Mouse (Mus musculus): Measurements from ENCODE around the gene Fchsd2. TPM values are rescaled to one million over a fixed set of nuclear protein-coding genes. Genes with fewer than 3 reads are reported as not detected.

Fchsd2 gene
- total RNA-seq (2021) = 10 to 100 TPM; 62.2 to 66.4 TPM

- DNase-seq (ENCODE audit: extremely low spot score in 1 of 2, low spot score in 2 of 2) = peak in 1 of 2 experiments; percentile 42
Measured at GRCm38 (mm10) chr7:101092618-101093017, at the start of gene Fchsd2. Fchsd2 (plus strand) TSS chr7:101092863.

GRCm38 (mm10) chr7:101043846-101044541 is 48.7 kb upstream of the Fchsd2 start:
- DNase-seq (ENCODE audit: extremely low spot score in 1 of 2, low spot score in 2 of 2) = no peak
- intact Hi-C loops (cut with DNase I) = no loop called here

More at GRCm38 (mm10) chr7:101092618-101093017, at the start of gene Fchsd2:
- intact Hi-C loops (cut with DNase I) = no loop called here

DNA sequence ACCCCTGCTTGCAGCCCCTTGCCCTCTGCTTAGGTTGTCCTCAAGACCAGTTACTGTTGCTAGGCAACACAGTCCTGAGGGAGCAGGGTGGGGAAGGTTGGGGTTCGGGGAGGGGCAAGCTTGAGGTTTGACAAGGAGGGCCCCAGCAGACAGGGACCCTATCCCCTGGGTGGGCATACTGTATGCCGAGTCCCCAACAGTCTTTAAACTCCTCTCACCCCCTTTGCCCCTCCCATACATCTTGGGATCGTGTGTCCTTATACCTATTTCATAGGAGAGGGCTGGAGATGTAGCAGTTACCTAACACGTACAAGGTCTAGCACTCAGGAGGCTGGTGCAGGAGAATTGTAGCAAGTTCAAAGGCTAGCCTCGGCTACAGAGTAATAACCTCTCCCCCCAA is 44.4 kb upstream of the Fchsd2 start:
- intact Hi-C loops (cut with DNase I) = no loop called here
- no peak for DNase-seq (ENCODE audit: extremely low spot score in 1 of 2, low spot score in 2 of 2)

DNA sequence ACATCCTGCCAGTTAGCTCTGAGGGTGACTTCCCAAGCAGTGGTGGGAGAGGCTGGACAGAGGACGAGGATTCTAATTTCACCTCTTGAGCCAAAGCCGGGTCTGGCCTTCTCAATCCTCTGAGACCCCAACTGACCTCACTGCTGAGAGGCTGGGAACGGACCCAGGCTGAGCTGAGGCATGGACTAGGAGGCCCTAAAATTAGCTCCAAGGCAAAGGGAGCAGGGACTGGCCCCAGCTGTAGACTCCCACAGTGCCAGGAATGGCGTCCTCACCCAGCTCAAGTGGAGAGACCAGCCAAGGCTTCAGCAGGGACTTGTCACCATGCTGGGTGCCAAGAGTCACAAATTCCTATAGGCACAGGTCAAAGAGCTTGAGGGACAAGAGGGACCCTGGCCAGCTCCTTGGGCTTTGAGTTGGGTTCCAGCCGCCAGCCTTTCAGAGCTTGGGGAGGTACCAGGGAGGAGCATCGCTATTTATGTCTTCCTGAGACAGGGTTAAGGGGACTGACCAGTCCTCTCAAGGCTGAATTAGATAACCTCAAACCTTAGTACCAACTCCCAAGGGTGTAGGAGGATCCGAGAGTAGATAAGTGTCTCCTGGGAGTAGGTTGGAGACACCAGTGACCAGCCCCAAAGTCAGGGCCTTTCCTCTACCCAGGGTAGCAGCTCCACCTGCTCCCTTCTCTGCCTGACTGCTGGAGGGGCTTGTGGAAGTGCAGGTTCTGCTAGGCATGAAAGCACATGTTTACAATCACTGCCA is 43.2 kb upstream of the Fchsd2 start:
- intact Hi-C loops (cut with DNase I) = no loop called here
- DNase-seq (ENCODE audit: extremely low spot score in 1 of 2, low spot score in 2 of 2) = no peak

- no peak for DNase-seq (ENCODE audit: extremely low spot score in 1 of 2, low spot score in 2 of 2)
- intact Hi-C loops (cut with DNase I) = loop anchor here (1.0 kb wide), 1 partner anchor 63 kb away; no protein-coding TSS in a partner anchor
Measured at GRCm38 (mm10) chr7:101050724-101051550, 41.7 kb upstream of the Fchsd2 start.

DNA sequence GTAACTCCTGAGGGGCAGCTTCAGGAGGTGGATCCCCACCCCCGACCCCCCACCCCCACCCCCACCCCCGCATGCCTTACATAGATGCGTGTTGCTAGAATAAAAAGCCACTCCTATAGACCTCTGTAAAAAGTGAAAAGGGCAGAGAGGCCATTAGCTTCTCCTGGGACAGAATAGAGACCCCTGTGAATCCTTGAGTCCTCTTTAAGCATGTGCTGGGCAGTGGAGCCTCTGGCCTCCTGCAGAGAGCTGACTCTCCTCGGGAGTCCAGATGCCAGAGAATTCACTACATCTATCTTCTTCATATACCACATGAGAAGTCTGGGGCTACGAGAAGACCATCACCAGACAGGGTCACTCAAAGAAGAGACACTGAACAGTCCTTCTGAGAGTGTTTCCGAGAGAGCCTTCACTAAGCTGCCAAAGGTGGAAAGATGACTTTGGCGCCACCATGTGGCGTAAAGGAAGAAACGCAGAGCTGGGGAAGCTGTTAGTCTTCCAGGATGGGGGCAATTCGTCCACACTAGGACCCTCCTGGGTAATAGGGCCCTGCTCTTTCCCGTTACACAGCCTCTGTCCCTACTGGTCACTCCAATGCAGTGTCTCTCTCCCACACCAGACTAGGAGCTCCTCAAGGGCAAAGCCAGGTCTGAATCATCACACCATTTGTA is 41.0 kb upstream of the Fchsd2 start:
- intact Hi-C loops (cut with DNase I) = loop anchor here (1.0 to 2.0 kb wide), 2 partner anchors 63 to 149 kb away; no protein-coding TSS in a partner anchor
- DNase-seq (ENCODE audit: extremely low spot score in 1 of 2, low spot score in 2 of 2) = peak in 1 of 2 experiments; percentile 53

DNA sequence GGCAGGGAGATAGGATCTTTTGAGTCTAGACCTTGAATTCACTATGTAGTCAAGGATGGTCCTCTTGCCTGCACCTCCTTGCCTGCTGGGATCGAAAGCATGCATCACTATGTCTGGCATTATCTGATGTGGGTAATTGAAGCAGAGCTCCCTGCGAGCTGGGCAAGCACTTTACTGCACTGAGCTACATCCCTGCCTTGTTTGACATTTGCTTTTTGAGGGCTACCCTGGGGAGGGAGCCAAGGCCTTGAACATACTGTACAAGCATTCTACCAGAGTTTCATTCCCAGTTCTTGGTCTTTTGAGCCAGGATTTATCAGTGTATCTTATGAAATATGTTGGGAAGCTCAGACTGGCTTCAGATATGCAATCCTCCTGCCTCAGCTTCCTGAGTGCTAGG is 39.5 kb upstream of the Fchsd2 start:
- no peak for DNase-seq (ENCODE audit: extremely low spot score in 1 of 2, low spot score in 2 of 2)

DNA sequence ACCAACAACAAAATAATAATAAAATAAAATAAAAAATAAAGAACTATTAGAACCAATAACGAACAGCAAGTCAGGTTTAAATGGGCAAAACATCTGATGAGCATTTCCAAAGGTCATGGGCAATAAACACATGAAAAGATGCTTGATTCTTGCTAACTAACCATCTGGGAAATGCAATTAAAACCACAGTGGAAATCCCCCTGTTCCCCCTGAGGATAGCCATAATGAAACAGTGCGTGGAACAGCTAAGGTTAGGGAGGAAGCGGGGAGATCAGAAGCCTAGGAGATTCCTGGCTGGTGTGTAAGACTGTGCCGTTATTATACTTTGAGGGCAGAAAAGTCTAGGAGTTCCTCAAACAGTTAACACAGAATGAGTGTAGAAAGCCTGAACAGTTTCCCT is 35.4 kb upstream of the Fchsd2 start:
- DNase-seq (ENCODE audit: extremely low spot score in 1 of 2, low spot score in 2 of 2) = no peak
- intact Hi-C loops (cut with DNase I) = no loop called here

More for the DNA sequence above, 39.5 kb upstream of the Fchsd2 start:
- intact Hi-C loops (cut with DNase I) = loop anchor here (2.0 kb wide), 1 partner anchor 150 kb away; no protein-coding TSS in a partner anchor

DNA sequence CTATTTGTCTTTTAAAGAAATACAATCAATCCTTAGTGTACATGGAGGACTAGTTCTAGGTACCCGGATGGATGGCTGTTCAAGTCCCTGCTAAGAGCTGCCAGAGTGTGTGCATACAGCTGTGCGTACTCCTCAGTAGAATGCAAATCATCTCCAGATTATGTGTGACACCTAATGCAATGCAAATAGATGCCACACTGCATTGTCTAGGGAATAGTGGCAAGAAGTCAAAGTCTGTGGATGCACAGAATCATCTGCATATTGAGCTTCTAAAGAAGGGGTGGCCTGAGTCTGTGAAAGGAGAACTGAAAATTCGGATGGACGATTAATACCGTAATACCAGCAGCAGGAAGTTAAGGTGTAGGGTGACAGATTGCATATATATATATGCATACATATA is 33.5 kb upstream of the Fchsd2 start:
- intact Hi-C loops (cut with DNase I) = no loop called here
- DNase-seq (ENCODE audit: extremely low spot score in 1 of 2, low spot score in 2 of 2) = no peak

- intact Hi-C loops (cut with DNase I) = loop anchor here (2.0 to 5.0 kb wide), 3 partner anchors 172 to 314 kb away; no protein-coding TSS in a partner anchor
- DNase-seq (ENCODE audit: extremely low spot score in 1 of 2, low spot score in 2 of 2) = no peak
Measured at GRCm38 (mm10) chr7:101060476-101060875, 32.2 kb upstream of the Fchsd2 start.

DNA sequence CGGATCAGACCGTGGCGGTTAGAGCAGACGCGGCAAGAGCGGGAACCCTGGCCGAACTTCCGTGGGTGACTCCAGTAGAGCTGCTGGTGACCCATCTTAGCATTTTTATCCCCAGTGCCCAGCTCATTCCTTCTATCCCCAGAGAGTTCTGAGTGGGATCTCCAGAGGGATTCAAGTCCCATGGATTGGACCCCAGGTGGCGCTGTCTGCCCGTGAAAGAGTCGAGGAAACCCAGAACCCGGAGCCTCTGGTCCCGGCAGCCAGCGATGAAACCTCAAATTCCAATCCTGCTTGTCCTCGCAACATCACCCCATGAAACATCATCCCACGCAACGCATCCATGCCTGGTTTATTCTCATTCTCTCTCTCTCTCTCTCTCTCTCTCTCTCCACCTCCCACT is 31.3 kb upstream of the Fchsd2 start:
- DNase-seq (ENCODE audit: extremely low spot score in 1 of 2, low spot score in 2 of 2) = peak; percentile 85 to 90
- intact Hi-C loops (cut with DNase I) = loop anchor here (2.0 to 5.0 kb wide), 3 partner anchors 171 to 313 kb away; no protein-coding TSS in a partner anchor

- DNase-seq (ENCODE audit: extremely low spot score in 1 of 2, low spot score in 2 of 2) = peak; percentile 56 to 67
- intact Hi-C loops (cut with DNase I) = loop anchor here (5.0 kb wide), 2 partner anchors 170 to 225 kb away; no protein-coding TSS in a partner anchor
Measured at GRCm38 (mm10) chr7:101062246-101062645, 30.4 kb upstream of the Fchsd2 start.

DNA sequence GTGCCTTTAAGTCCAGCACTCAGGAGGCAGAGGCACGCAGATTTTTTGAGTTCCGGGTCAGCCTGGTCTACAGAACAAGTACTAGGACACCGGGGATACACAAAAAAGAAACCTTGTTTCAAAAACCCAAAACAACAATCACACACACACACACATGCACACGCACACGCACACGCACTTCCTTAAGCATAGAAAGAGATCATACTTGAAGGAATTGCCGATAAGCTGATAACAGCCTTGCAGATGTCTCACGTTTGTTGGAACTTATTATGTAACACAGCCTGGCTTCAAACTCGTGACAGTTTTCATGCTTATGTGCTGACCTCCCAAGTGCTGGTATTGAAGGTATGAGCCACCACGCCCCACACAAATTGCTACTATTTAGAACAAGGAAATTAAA is 29.1 kb upstream of the Fchsd2 start:
- intact Hi-C loops (cut with DNase I) = loop anchor here (5.0 kb wide), 2 partner anchors 169 to 224 kb away; no protein-coding TSS in a partner anchor
- DNase-seq (ENCODE audit: extremely low spot score in 1 of 2, low spot score in 2 of 2) = no peak

- DNase-seq (ENCODE audit: extremely low spot score in 1 of 2, low spot score in 2 of 2) = no peak
- intact Hi-C loops (cut with DNase I) = loop anchor here (5.0 kb wide), 2 partner anchors 167 to 222 kb away; no protein-coding TSS in a partner anchor
Measured at GRCm38 (mm10) chr7:101064697-101065688, 27.7 kb upstream of the Fchsd2 start.

DNA sequence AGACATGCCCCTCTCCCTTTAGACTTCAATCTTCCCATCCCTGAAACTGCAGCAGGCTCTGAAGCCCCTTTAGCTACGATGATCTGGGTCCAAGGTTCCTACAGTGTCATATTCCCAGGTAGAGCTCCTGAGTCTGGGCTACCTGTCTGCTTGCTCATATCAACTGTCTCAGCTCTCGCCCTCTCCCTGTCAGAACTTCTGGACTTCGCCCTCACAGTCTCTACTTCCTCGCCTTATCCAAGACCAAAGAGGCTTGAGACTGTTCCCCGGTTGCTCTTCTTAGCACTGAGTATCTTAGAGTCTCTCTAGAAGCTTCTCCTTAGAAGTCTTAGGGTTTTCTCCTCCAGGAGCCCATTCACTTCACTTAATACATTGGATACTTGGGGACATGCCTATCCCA is 26.7 kb upstream of the Fchsd2 start:
- no peak for DNase-seq (ENCODE audit: extremely low spot score in 1 of 2, low spot score in 2 of 2)
- intact Hi-C loops (cut with DNase I) = no loop called here

GRCm38 (mm10) chr7:101066650-101067346 is 25.9 kb upstream of the Fchsd2 start:
- intact Hi-C loops (cut with DNase I) = no loop called here
- no peak for DNase-seq (ENCODE audit: extremely low spot score in 1 of 2, low spot score in 2 of 2)

- intact Hi-C loops (cut with DNase I) = no loop called here
- DNase-seq (ENCODE audit: extremely low spot score in 1 of 2, low spot score in 2 of 2) = no peak
Measured at GRCm38 (mm10) chr7:101067521-101067920, 25.1 kb upstream of the Fchsd2 start.
